Mouse (Mus musculus) hindbrain, embryonic 15.5 days (tissue): ENCODE results near the gene Il18rap. TPM values are rescaled to one million over a fixed set of nuclear protein-coding genes. Genes with fewer than 3 reads are reported as not detected.
"Not testable (repeated sequence)": the region's sequence is repeated elsewhere in the genome, so short reads cannot be mapped to it uniquely, and the experiment has no call there.

Experiments used
- ATAC-seq: fragments of 200-750 bp; cut with Nextera tagmentation; 2 replicates; pipeline ENCODE4 v1.8.0; 2017; ENCODE audit warnings: low read depth, moderate number of reproducible peaks, moderate TSS enrichment; ENCODE audit not compliant: low FRiP score
- H3K27ac ChIP-seq: fragments of 300-500 bp; sonication (generic); replicated peaks from 2 replicates; pipeline ENCODE4 v1.5.1; 2015; ENCODE audit warnings: mild to moderate bottlenecking, inconsistent platforms
- H3K27me3 ChIP-seq: fragments of 300-500 bp; sonication (generic); 2 replicates; pipeline ENCODE4 v1.6.1; 2015; ENCODE audit warnings: control low read depth, inconsistent platforms
- H3K36me3 ChIP-seq: fragments of 300-500 bp; sonication (generic); 2 replicates; pipeline ENCODE4 v1.6.1; 2015; ENCODE audit warnings: control low read depth, inconsistent platforms
- H3K4me1 ChIP-seq: fragments of 300-500 bp; sonication (generic); replicated peaks from 2 replicates; pipeline ENCODE4 v1.6.1; 2015; ENCODE audit warnings: control low read depth, inconsistent platforms
- H3K4me2 ChIP-seq: fragments of 300-500 bp; sonication (generic); 2 replicates; pipeline ENCODE4 v1.6.1; 2015; ENCODE audit warnings: moderate library complexity, mild to moderate bottlenecking, inconsistent platforms
- H3K4me3 ChIP-seq: fragments of 300-500 bp; sonication (generic); 2 replicates; pipeline ENCODE4 v1.5.1; 2015; ENCODE audit warnings: mild to moderate bottlenecking, inconsistent platforms
- H3K9ac ChIP-seq: fragments of 300-500 bp; sonication (generic); 2 replicates; pipeline ENCODE4 v1.6.1; 2015; ENCODE audit warnings: inconsistent platforms
- H3K9me3 ChIP-seq: fragments of 300-500 bp; sonication (generic); 2 replicates; pipeline ENCODE4 v1.6.1; 2016; ENCODE audit warnings: control low read depth, inconsistent platforms
- WGBS: fragments of 180-500 bp; shearing (Covaris S2); methylation state at CpG from one replicate; pipeline ENCODE4 v1.1.7; 2015; 5-methylcytosine and 5-hydroxymethylcytosine counted together
- polyA plus RNA-seq: library from polyadenylated mRNA; unstranded; fragments of >200 nt; fragmentation: Nextera tagmentation; extraction: Ambion mirVana; gene quantifications from 2 replicates; pipeline ENCODE4 v1.2.1, GENCODE M21; 2015

Il18rap gene
- polyA plus RNA-seq, 1 experiment from 2014 or later: not detected

GRCm38 (mm10) chr1:40547762-40548161, 32.6 kb downstream of the Il18rap start:
- peaks cover 7% of the 10 kb centered on the region for H3K4me1 ChIP-seq
- no peaks in the 10 kb centered on the region for H3K27me3 ChIP-seq
- no peak overlapping the region for H3K4me3 ChIP-seq
- 0 out of 2 replicates have a peak overlapping the region, but pooled peaks have one; percentile 19 for H3K4me2 ChIP-seq
- H3K9ac ChIP-seq: no peak overlapping the region
- peak; percentile 42; the same call in 1 of the 2 replicates for ATAC-seq
- WGBS: 35% methylated on average over 10 of the region's 10 CpGs
- no peaks in the 10 kb centered on the region for H3K36me3 ChIP-seq
- no peak overlapping the region for H3K27ac ChIP-seq
- H3K9me3 ChIP-seq: no peaks in the 10 kb centered on the region

- Histone ChIP-seq H3K36me3 (no peaks in the 10 kb centered on the region), H3K27me3 (no peaks in the 10 kb centered on the region), H3K9ac (no peak overlapping the region), H3K4me2 (no peak overlapping the region), H3K4me1 (no peaks in the 10 kb centered on the region), H3K9me3 (no peaks in the 10 kb centered on the region), H3K27ac (no peak overlapping the region), H3K4me3 (no peak overlapping the region)
- 86% methylated on average over 4 of the region's 4 CpGs for WGBS
- ATAC-seq: no peak
Measured at GRCm38 (mm10) chr1:40569374-40569773, 54.2 kb downstream of the Il18rap start.

- Histone ChIP-seq H3K9ac (no peak within 1 kb of the TSS), H3K36me3 (no peaks in the 10 kb centered on the region), H3K4me3 (no peak within 1 kb of the TSS), H3K4me1 (no peaks in the 10 kb centered on the region), H3K27me3 (no peaks in the 10 kb centered on the region), H3K4me2 (peak within 1 kb of the TSS; percentile 44), H3K27ac (no peak within 1 kb of the TSS), H3K9me3 (no peaks in the 10 kb centered on the region)
- ATAC-seq: no peak
- 17% methylated on average over 7 of the region's 7 CpGs for WGBS
Measured at GRCm38 (mm10) chr1:40579784-40580183, 64.6 kb downstream of the Il18rap start, which contains the start of gene Slc9a4. Gene Slc9a4 (plus strand): TSS chr1:40580081.

- no peaks in the 10 kb centered on the region for H3K4me1 ChIP-seq
- H3K9ac ChIP-seq: no peak overlapping the region
- H3K4me2 ChIP-seq: peak overlapping the region; percentile 44
- H3K27ac ChIP-seq: no peak overlapping the region
- no peak for ATAC-seq
- WGBS: 71% methylated on average over 14 of the region's 14 CpGs
- H3K36me3 ChIP-seq: no peaks in the 10 kb centered on the region
- no peak overlapping the region for H3K4me3 ChIP-seq
- H3K9me3 ChIP-seq: no peaks in the 10 kb centered on the region
- H3K27me3 ChIP-seq: no peaks in the 10 kb centered on the region
Measured at GRCm38 (mm10) chr1:40580269-40580668, 65.1 kb downstream of the Il18rap start.

GRCm38 (mm10) chr1:40586776-40587175, 71.6 kb downstream of the Il18rap start:
- H3K4me2 ChIP-seq: no peak overlapping the region
- no peak overlapping the region for H3K27ac ChIP-seq
- H3K27me3 ChIP-seq: no peaks in the 10 kb centered on the region
- no peak overlapping the region for H3K4me3 ChIP-seq
- no peaks in the 10 kb centered on the region for H3K4me1 ChIP-seq
- no peaks in the 10 kb centered on the region for H3K36me3 ChIP-seq
- WGBS: 86% methylated on average over 5 of the region's 5 CpGs
- no peaks in the 10 kb centered on the region for H3K9me3 ChIP-seq
- ATAC-seq: no peak
- H3K9ac ChIP-seq: no peak overlapping the region

GRCm38 (mm10) chr1:40590931-40591330, 75.8 kb downstream of the Il18rap start:
- H3K27me3 ChIP-seq: no peaks in the 10 kb centered on the region
- H3K36me3 ChIP-seq: no peaks in the 10 kb centered on the region
- H3K4me3 ChIP-seq: no peak overlapping the region
- H3K9ac ChIP-seq: no peak overlapping the region
- no peak overlapping the region for H3K4me2 ChIP-seq
- H3K4me1 ChIP-seq: no peaks in the 10 kb centered on the region
- WGBS: 93% methylated on average over 4 of the region's 4 CpGs
- no peak for ATAC-seq
- no peaks in the 10 kb centered on the region for H3K9me3 ChIP-seq
- no peak overlapping the region for H3K27ac ChIP-seq

- no peaks in the 10 kb centered on the region for H3K4me1 ChIP-seq
- 72% methylated on average over 5 of the region's 5 CpGs for WGBS
- ATAC-seq: no peak
- H3K4me2 ChIP-seq: no peak overlapping the region
- H3K9ac ChIP-seq: no peak overlapping the region
- no peak overlapping the region for H3K4me3 ChIP-seq
- H3K9me3 ChIP-seq: no peaks in the 10 kb centered on the region
- H3K36me3 ChIP-seq: no peaks in the 10 kb centered on the region
- H3K27me3 ChIP-seq: no peaks in the 10 kb centered on the region
- H3K27ac ChIP-seq: no peak overlapping the region
Measured at GRCm38 (mm10) chr1:40597822-40598221, 82.7 kb downstream of the Il18rap start.

GRCm38 (mm10) chr1:40599661-40600060, 84.5 kb downstream of the Il18rap start:
- not testable (repeated sequence) for H3K36me3 ChIP-seq, H3K9ac ChIP-seq, H3K4me1 ChIP-seq, ATAC-seq, H3K4me3 ChIP-seq, H3K27ac ChIP-seq, H3K4me2 ChIP-seq, H3K9me3 ChIP-seq, H3K27me3 ChIP-seq
- 91% methylated on average over 9 of the region's 9 CpGs for WGBS

- no peaks in the 10 kb centered on the region for H3K4me1 ChIP-seq
- H3K27me3 ChIP-seq: no peaks in the 10 kb centered on the region
- no peak overlapping the region for H3K4me2 ChIP-seq
- no peaks in the 10 kb centered on the region for H3K9me3 ChIP-seq
- H3K36me3 ChIP-seq: no peaks in the 10 kb centered on the region
- no peak overlapping the region for H3K27ac ChIP-seq
- ATAC-seq: no peak
- no peak overlapping the region for H3K9ac ChIP-seq
- no peak overlapping the region for H3K4me3 ChIP-seq
- WGBS: 88% methylated on average over 25 of the region's 25 CpGs
Measured at GRCm38 (mm10) chr1:40600394-40601327, 85.5 kb downstream of the Il18rap start.

Other genes with a start within 250 kb of the Il18rap start
- gene Il1rl2, start 190.8 kb upstream of the Il18rap start, polyA plus RNA-seq: 0.75 and 0.83 TPM in 2 replicates
- gene Il1rl1, start 85.8 kb upstream of the Il18rap start, polyA plus RNA-seq: 0.05 TPM in 1 of 2 replicates, not detected in the other
- gene Il18r1, start 49.8 kb upstream of the Il18rap start, polyA plus RNA-seq: not detected in 2 replicates
- 0.08 TPM in 1 of 2 replicates, not detected in the other for gene Slc9a4, start 64.7 kb downstream of the Il18rap start, polyA plus RNA-seq
- gene Slc9a2, start 165.2 kb downstream of the Il18rap start, polyA plus RNA-seq: 0.39 and 0.62 TPM in 2 replicates